Mouse (Mus musculus) midbrain, postnatal 0 days (tissue): ENCODE data around the gene Ifitm10. TPM values are rescaled to one million over a fixed set of nuclear protein-coding genes. Genes with fewer than 3 reads are reported as not detected.
A peak's percentile ranks its signal among the peaks of the same experiment; 100 is the strongest.
"Not testable (repeated sequence)": the region's sequence is repeated elsewhere in the genome, so short reads cannot be mapped to it uniquely, and the experiment has no call there.

ENCODE experiments used
- ATAC-seq: fragments of 200-750 bp; cut with Nextera tagmentation; 2 replicates; pipeline ENCODE4 v1.8.0; 2017; ENCODE audit warnings: moderate number of reproducible peaks, mild to moderate bottlenecking, moderate TSS enrichment, moderate library complexity; ENCODE audit not compliant: low FRiP score
- DNase-seq: peaks from one replicate; pipeline ENCODE4 v3.0.0-alpha.2; 2015; ENCODE audit warnings: low spot score
- H3K27ac ChIP-seq: fragments of 300-500 bp; sonication (generic); 2 replicates; pipeline ENCODE4 v1.5.1; 2014; ENCODE audit warnings: low read depth, mild to moderate bottlenecking, low read length, mixed read lengths
- H3K27me3 ChIP-seq: fragments of 300-500 bp; sonication (generic); 2 replicates; pipeline ENCODE4 v1.6.1; 2014; ENCODE audit warnings: low read length, control low read depth, mixed read lengths; ENCODE audit not compliant: insufficient read depth
- H3K36me3 ChIP-seq: fragments of 300-500 bp; sonication (generic); 2 replicates; pipeline ENCODE4 v1.6.1; 2014; ENCODE audit warnings: low read length, control low read depth, mixed read lengths; ENCODE audit not compliant: insufficient read depth
- H3K4me1 ChIP-seq: fragments of 300-500 bp; sonication (generic); 2 replicates; pipeline ENCODE4 v1.6.1; 2014; ENCODE audit warnings: mild to moderate bottlenecking, control low read depth, antibody characterized with exemption, low read length, mixed read lengths; ENCODE audit not compliant: insufficient read depth
- H3K4me2 ChIP-seq: fragments of 300-500 bp; sonication (generic); 2 replicates; pipeline ENCODE4 v1.6.1; 2014; ENCODE audit warnings: low read depth, mild to moderate bottlenecking, low read length, mixed read lengths; ENCODE audit not compliant: poor library complexity, severe bottlenecking
- H3K4me3 ChIP-seq: fragments of 300-500 bp; sonication (generic); 2 replicates; pipeline ENCODE4 v1.5.1; 2014; ENCODE audit warnings: low read depth, mild to moderate bottlenecking, low read length, moderate library complexity
- H3K9ac ChIP-seq: fragments of 300-500 bp; sonication (generic); replicated peaks from 2 replicates; pipeline ENCODE4 v1.6.1; 2014; ENCODE audit warnings: mild to moderate bottlenecking, low read length, moderate library complexity, mixed read lengths; ENCODE audit not compliant: poor library complexity, severe bottlenecking
- H3K9me3 ChIP-seq: fragments of 300-500 bp; sonication (generic); 2 replicates; pipeline ENCODE4 v1.6.1; 2016; ENCODE audit warnings: low read length, control low read depth
- CTCF ChIP-seq: IDR thresholded peaks from 2 replicates; pipeline ENCODE4 v1.5.1; 2016; ENCODE audit warnings: antibody characterized with exemption, mild to moderate bottlenecking
- WGBS: fragments of 180-500 bp; shearing (Covaris S2); extraction: QIAGEN DNeasy Blood & Tissue Kit; methylation state at CpG from one replicate; pipeline ENCODE4 v1.1.7; 2014; 5-methylcytosine and 5-hydroxymethylcytosine counted together
- polyA plus RNA-seq: library from polyadenylated mRNA; unstranded; fragments of >200 nt; fragmentation: Nextera tagmentation; extraction: Ambion mirVana; gene quantifications from 2 replicates; pipeline ENCODE4 v1.2.1, GENCODE M21; 2015
- total RNA-seq: library from RNA; depleted of rRNA; stranded (reverse); fragments of >200 nt; gene quantifications from 2 replicates; pipeline ENCODE4 v1.2.3, GENCODE M21; 2014

Ifitm10 gene
- total and polyA plus RNA-seq, 2 experiments from 2014 or later, result 20.8 to 21.8 TPM

GRCm38 (mm10) chr7:142326714-142327445, 46.7 kb downstream of the Ifitm10 start:
- no peaks in the 10 kb centered on the region for H3K9me3 ChIP-seq

GRCm38 (mm10) chr7:142323396-142324117, 50.0 kb downstream of the Ifitm10 start:
- no peak for ATAC-seq
- Histone ChIP-seq H3K27ac (no peak overlapping the region), H3K9ac (no peak overlapping the region), H3K9me3 (no peaks in the 10 kb centered on the region), H3K36me3 (no peaks in the 10 kb centered on the region), H3K4me3 (no peak overlapping the region), H3K27me3 (no peaks in the 10 kb centered on the region), H3K4me2 (no peak overlapping the region), H3K4me1 (no peaks in the 10 kb centered on the region)
- DNase-seq, result no peak
- 90% methylated on average over 12 of the region's 12 CpGs for WGBS
- TF ChIP-seq CTCF, result no peak

More at GRCm38 (mm10) chr7:142326714-142327445, 46.7 kb downstream of the Ifitm10 start:
- WGBS, result 60% methylated on average over 9 of the region's 9 CpGs
- H3K36me3 ChIP-seq, result no peaks in the 10 kb centered on the region
- no peak overlapping the region for H3K4me2 ChIP-seq
- H3K4me1 ChIP-seq, result no peaks in the 10 kb centered on the region
- no peaks in the 10 kb centered on the region for H3K27me3 ChIP-seq
- no peak overlapping the region for H3K4me3 ChIP-seq
- no peak overlapping the region for H3K27ac ChIP-seq
- DNase-seq (no peak), ATAC-seq (no peak)
- H3K9ac ChIP-seq, result no peak overlapping the region
- TF ChIP-seq CTCF, result no peak

- Histone ChIP-seq H3K9ac (no peak overlapping the region), H3K36me3 (no peaks in the 10 kb centered on the region), H3K9me3 (no peaks in the 10 kb centered on the region), H3K27ac (no peak overlapping the region), H3K4me1 (no peaks in the 10 kb centered on the region), H3K4me2 (no peak overlapping the region), H3K27me3 (no peaks in the 10 kb centered on the region), H3K4me3 (no peak overlapping the region)
- 94% methylated on average over 6 of the region's 6 CpGs for WGBS
- DNase-seq (no peak), ATAC-seq (no peak)
- TF ChIP-seq CTCF, result no peak
Observed at GRCm38 (mm10) chr7:142322641-142323040, 50.9 kb downstream of the Ifitm10 start.

GRCm38 (mm10) chr7:142321637-142322306, 51.8 kb downstream of the Ifitm10 start:
- H3K27ac ChIP-seq, H3K4me3 ChIP-seq, DNase-seq, H3K4me1 ChIP-seq, H3K27me3 ChIP-seq, H3K36me3 ChIP-seq, H3K9ac ChIP-seq, ATAC-seq, H3K9me3 ChIP-seq, H3K4me2 ChIP-seq: not testable (repeated sequence)
- 61% methylated on average over 3 of the region's 10 CpGs for WGBS

GRCm38 (mm10) chr7:142320906-142321305, 52.6 kb downstream of the Ifitm10 start:
- Histone ChIP-seq H3K27me3 (no peaks in the 10 kb centered on the region), H3K4me3 (no peak overlapping the region), H3K9me3 (no peaks in the 10 kb centered on the region), H3K9ac (no peak overlapping the region), H3K4me2 (no peak overlapping the region), H3K27ac (no peak overlapping the region), H3K4me1 (no peaks in the 10 kb centered on the region), H3K36me3 (no peaks in the 10 kb centered on the region)
- no peak for TF ChIP-seq CTCF
- ATAC-seq, result no peak
- WGBS, result 46% methylated on average over 2 of the region's 2 CpGs
- no peak for DNase-seq

- Histone ChIP-seq H3K27ac (no peak overlapping the region), H3K36me3 (no peaks in the 10 kb centered on the region), H3K9me3 (no peaks in the 10 kb centered on the region), H3K9ac (no peak overlapping the region), H3K4me2 (no peak overlapping the region), H3K27me3 (no peaks in the 10 kb centered on the region), H3K4me1 (no peaks in the 10 kb centered on the region), H3K4me3 (no peak overlapping the region)
- no peak for TF ChIP-seq CTCF
- WGBS, result 71% methylated on average over 11 of the region's 11 CpGs
- ATAC-seq (no peak), DNase-seq (peak; percentile 47)
Observed at GRCm38 (mm10) chr7:142319124-142319523, 54.4 kb downstream of the Ifitm10 start.
